Mouse (Mus musculus) hindbrain, postnatal 0 days (tissue): ENCODE data around the gene Dio1. TPM values are rescaled to one million over a fixed set of nuclear protein-coding genes. Genes with fewer than 3 reads are reported as not detected.

Experiments
- ATAC-seq: fragments of 200-750 bp; cut with Nextera tagmentation; 2 replicates; pipeline ENCODE4 v1.8.0; 2017; ENCODE audit warnings: mild to moderate bottlenecking, moderate TSS enrichment, moderate library complexity
- DNase-seq: peaks from one replicate; pipeline ENCODE4 v3.0.0-alpha.2; 2015; ENCODE audit warnings: low spot score
- H3K27ac ChIP-seq: fragments of 300-500 bp; sonication (generic); 2 replicates; pipeline ENCODE4 v1.5.1; 2014; ENCODE audit warnings: mild to moderate bottlenecking
- H3K27me3 ChIP-seq: fragments of 300-500 bp; sonication (generic); 2 replicates; pipeline ENCODE4 v1.6.1; 2014; ENCODE audit warnings: low read length, mixed read lengths; ENCODE audit not compliant: insufficient read depth
- H3K36me3 ChIP-seq: fragments of 300-500 bp; sonication (generic); 2 replicates; pipeline ENCODE4 v1.6.1; 2014; ENCODE audit warnings: low read length, mixed read lengths; ENCODE audit not compliant: insufficient read depth
- H3K4me1 ChIP-seq: fragments of 300-500 bp; sonication (generic); 2 replicates; pipeline ENCODE4 v1.6.1; 2014; ENCODE audit warnings: antibody characterized with exemption, low read length, mixed read lengths; ENCODE audit not compliant: insufficient read depth
- H3K4me2 ChIP-seq: fragments of 300-500 bp; sonication (generic); 2 replicates; pipeline ENCODE4 v1.6.1; 2014; ENCODE audit warnings: low read depth, mild to moderate bottlenecking, low read length, moderate library complexity, mixed read lengths
- H3K4me3 ChIP-seq: fragments of 300-500 bp; sonication (generic); 2 replicates; pipeline ENCODE4 v1.5.1; 2014; ENCODE audit warnings: low read length
- H3K9ac ChIP-seq: fragments of 300-500 bp; sonication (generic); replicated peaks from 2 replicates; pipeline ENCODE4 v1.6.1; 2014; ENCODE audit warnings: mild to moderate bottlenecking, low read length, moderate library complexity, mixed read lengths
- H3K9me3 ChIP-seq: fragments of 300-500 bp; sonication (generic); 2 replicates; pipeline ENCODE4 v1.6.1; 2016; ENCODE audit warnings: low read length, mixed read lengths
- CTCF ChIP-seq: IDR thresholded peaks from 2 replicates; pipeline ENCODE4 v1.5.1; 2016; ENCODE audit warnings: antibody characterized with exemption, control low read depth, low read depth
- WGBS: fragments of 180-500 bp; shearing (Covaris S2); extraction: QIAGEN DNeasy Blood & Tissue Kit; methylation state at CpG from one replicate; pipeline ENCODE4 v1.1.7; 2014; 5-methylcytosine and 5-hydroxymethylcytosine counted together
- polyA plus RNA-seq: library from polyadenylated mRNA; unstranded; fragments of >200 nt; fragmentation: Nextera tagmentation; extraction: Ambion mirVana; gene quantifications from 2 replicates; pipeline ENCODE4 v1.2.1, GENCODE M21; 2015
- total RNA-seq: library from RNA; depleted of rRNA; stranded (reverse); fragments of >200 nt; gene quantifications from 2 replicates; pipeline ENCODE4 v1.2.3, GENCODE M21; 2014; rRNA removed

Dio1 gene
- total and polyA plus RNA-seq, 2 experiments from 2014 or later, result not detected

GRCm38 (mm10) chr4:107249471-107249870 is 57.5 kb downstream of the Dio1 start:
- Histone ChIP-seq H3K9ac (no peak overlapping the region), H3K9me3 (no peaks in the 10 kb centered on the region), H3K36me3 (no peaks in the 10 kb centered on the region), H3K27ac (no peak overlapping the region; the same call in 1 of the 2 replicates), H3K4me2 (no peak overlapping the region), H3K4me3 (no peak overlapping the region), H3K4me1 (peaks cover 14% of the 10 kb centered on the region), H3K27me3 (no peaks in the 10 kb centered on the region)
- 28% methylated on average over 2 of the region's 2 CpGs for WGBS
- no peak for TF ChIP-seq CTCF
- ATAC-seq, result no peak
- DNase-seq, result no peak

- TF ChIP-seq CTCF, result no peak
- DNase-seq (no peak), ATAC-seq (no peak)
- Histone ChIP-seq H3K27ac (no peak overlapping the region), H3K4me2 (no peak overlapping the region), H3K9me3 (no peaks in the 10 kb centered on the region), H3K27me3 (no peaks in the 10 kb centered on the region), H3K4me1 (peaks cover 13% of the 10 kb centered on the region; the same call in 1 of the 2 replicates), H3K9ac (no peak overlapping the region), H3K4me3 (no peak overlapping the region), H3K36me3 (no peaks in the 10 kb centered on the region)
- 62% methylated on average over 3 of the region's 3 CpGs for WGBS
Measured at GRCm38 (mm10) chr4:107248061-107248460, 58.9 kb downstream of the Dio1 start.

- Histone ChIP-seq H3K4me2 (no peak overlapping the region), H3K4me1 (peaks cover 8% of the 10 kb centered on the region; the same call in 1 of the 2 replicates), H3K27ac (no peak overlapping the region), H3K9ac (no peak overlapping the region), H3K9me3 (no peaks in the 10 kb centered on the region), H3K4me3 (no peak overlapping the region), H3K27me3 (no peaks in the 10 kb centered on the region), H3K36me3 (no peaks in the 10 kb centered on the region)
- WGBS, result 82% methylated on average over 9 of the region's 9 CpGs
- TF ChIP-seq CTCF, result no peak
- no peak for ATAC-seq
- DNase-seq, result no peak
Measured at GRCm38 (mm10) chr4:107247110-107247509, 59.9 kb downstream of the Dio1 start.

GRCm38 (mm10) chr4:107246040-107246439 is 60.9 kb downstream of the Dio1 start:
- no peaks in the 10 kb centered on the region for H3K9me3 ChIP-seq
- H3K4me2 ChIP-seq, result no peak overlapping the region
- DNase-seq, result no peak
- peaks cover 5% of the 10 kb centered on the region; the same call in 1 of the 2 replicates for H3K4me1 ChIP-seq
- no peak for TF ChIP-seq CTCF
- H3K4me3 ChIP-seq, result no peak overlapping the region
- ATAC-seq, result no peak
- no peak overlapping the region for H3K27ac ChIP-seq
- no peak overlapping the region for H3K9ac ChIP-seq
- no peaks in the 10 kb centered on the region for H3K36me3 ChIP-seq
- 87% methylated on average over 1 of the region's 1 CpGs for WGBS
- no peaks in the 10 kb centered on the region for H3K27me3 ChIP-seq

- Histone ChIP-seq H3K36me3 (peaks cover 5% of the 10 kb centered on the region), H3K27ac (no peak overlapping the region), H3K9ac (no peak overlapping the region), H3K4me2 (no peak overlapping the region), H3K4me1 (peaks cover 5% of the 10 kb centered on the region; the same call in 1 of the 2 replicates), H3K4me3 (no peak overlapping the region), H3K9me3 (no peaks in the 10 kb centered on the region), H3K27me3 (no peaks in the 10 kb centered on the region)
- no peak for TF ChIP-seq CTCF
- no peak for DNase-seq
- 62% methylated on average over 2 of the region's 2 CpGs for WGBS
- ATAC-seq, result no peak
Measured at GRCm38 (mm10) chr4:107245368-107245767, 61.6 kb downstream of the Dio1 start.

GRCm38 (mm10) chr4:107243365-107244333 is 63.3 kb downstream of the Dio1 start:
- no peak overlapping the region for H3K27ac ChIP-seq
- peaks cover 13% of the 10 kb centered on the region for H3K36me3 ChIP-seq
- H3K4me3 ChIP-seq, result no peak overlapping the region
- 58% methylated on average over 6 of the region's 6 CpGs for WGBS
- DNase-seq (peak; percentile 26), ATAC-seq (no peak)
- H3K9me3 ChIP-seq, result no peaks in the 10 kb centered on the region
- no peak overlapping the region for H3K9ac ChIP-seq
- no peaks in the 10 kb centered on the region for H3K27me3 ChIP-seq
- no peaks in the 10 kb centered on the region for H3K4me1 ChIP-seq
- TF ChIP-seq CTCF, result no peak
- no peak overlapping the region for H3K4me2 ChIP-seq

Other genes with a start within 250 kb of the Dio1 start
- gene Mrpl37, start 240.3 kb downstream of the Dio1 start, total RNA-seq, result 59.2 TPM in 2 replicates
- 77.8 and 79.7 TPM in 2 replicates for gene Mrpl37, start 240.3 kb downstream of the Dio1 start, polyA plus RNA-seq
- 8.7 and 21.3 TPM in 2 replicates for gene Cyb5rl, start 240.2 kb downstream of the Dio1 start, total RNA-seq
- 4.1 and 4.6 TPM in 2 replicates for gene Cyb5rl, start 240.2 kb downstream of the Dio1 start, polyA plus RNA-seq
- 0.68 TPM in 1 of 2 replicates, not detected in the other for gene Cdcp2, start 210.3 kb downstream of the Dio1 start, total RNA-seq
- gene Cdcp2, start 210.3 kb downstream of the Dio1 start, polyA plus RNA-seq, result 0.13 TPM in 1 of 2 replicates, not detected in the other
- 178 and 200 TPM in 2 replicates for gene Tmem59, start 128.8 kb downstream of the Dio1 start, total RNA-seq
- gene Tmem59, start 128.8 kb downstream of the Dio1 start, polyA plus RNA-seq, result 393 and 422 TPM in 2 replicates
- gene Tceanc2, start 128.1 kb downstream of the Dio1 start, total RNA-seq, result 5.4 and 8.0 TPM in 2 replicates
- gene Tceanc2, start 128.1 kb downstream of the Dio1 start, polyA plus RNA-seq, result 17.3 and 23.4 TPM in 2 replicates
- not detected in 2 replicates for gene Ldlrad1, start 98.0 kb downstream of the Dio1 start, total RNA-seq
- not detected in 2 replicates for gene Ldlrad1, start 98.0 kb downstream of the Dio1 start, polyA plus RNA-seq
- gene Lrrc42, start 53.6 kb downstream of the Dio1 start, total RNA-seq, result 6.6 and 18.2 TPM in 2 replicates
- gene Lrrc42, start 53.6 kb downstream of the Dio1 start, polyA plus RNA-seq, result 33.5 and 42.2 TPM in 2 replicates
- 7.5 and 12.2 TPM in 2 replicates for gene Hspb11, start 53.6 kb downstream of the Dio1 start, total RNA-seq
- 36.4 and 38.8 TPM in 2 replicates for gene Hspb11, start 53.6 kb downstream of the Dio1 start, polyA plus RNA-seq
- gene Yipf1, start 7.2 kb upstream of the Dio1 start, total RNA-seq, result 69.3 and 72.1 TPM in 2 replicates
- 69.1 and 69.4 TPM in 2 replicates for gene Yipf1, start 7.2 kb upstream of the Dio1 start, polyA plus RNA-seq
- 28.2 and 34.8 TPM in 2 replicates for gene Ndc1, start 60.6 kb upstream of the Dio1 start, total RNA-seq
- 17.5 and 19.4 TPM in 2 replicates for gene Ndc1, start 60.6 kb upstream of the Dio1 start, polyA plus RNA-seq
- 2.8 and 11.9 TPM in 2 replicates for gene Glis1, start 127.4 kb upstream of the Dio1 start, total RNA-seq
- 2.1 and 4.1 TPM in 2 replicates for gene Glis1, start 127.4 kb upstream of the Dio1 start, polyA plus RNA-seq